Mouse (Mus musculus) CH12.LX (cell line): ENCODE measurements around the gene Hdac11. TPM values are rescaled to one million over a fixed set of nuclear protein-coding genes. Genes with fewer than 3 reads are reported as not detected.

Experiments
- DNase-seq: peaks from one replicate; pipeline ENCODE4 v3.0.0-alpha.2; 2013; ENCODE audit errors: extremely low read depth
- H3K27ac ChIP-seq: 2 replicates; pipeline ENCODE4 v1.5.1; 2012; ENCODE audit warnings: low read depth, mild to moderate bottlenecking, control low read depth, moderate library complexity; ENCODE audit not compliant: insufficient read depth
- H3K27me3 ChIP-seq: replicated peaks from 2 replicates; pipeline ENCODE3; 2012; ENCODE audit warnings: inconsistent platforms
- H3K36me3 ChIP-seq, 2 experiments: replicated peaks in 1 of 2; 2 replicates each; pipeline versions ENCODE3 to v1.6.1; 2012; ENCODE audit warnings: inconsistent platforms in 1 of 2, low read length in 1 of 2, mild to moderate bottlenecking in 1 of 2, mixed read lengths in 1 of 2, moderate library complexity in 1 of 2; ENCODE audit not compliant: control insufficient read depth in 1 of 2, insufficient read depth in 1 of 2
- H3K4me1 ChIP-seq, 2 experiments: 2 replicates each; pipeline ENCODE4 v1.6.1; 2012; ENCODE audit warnings: inconsistent platforms in 1 of 2, moderate library complexity in 1 of 2; ENCODE audit not compliant: insufficient read depth in 2 of 2, control insufficient read depth in 1 of 2
- H3K4me2 ChIP-seq: 2 replicates; pipeline ENCODE4 v1.6.1; 2012; ENCODE audit warnings: low read depth, mild to moderate bottlenecking, control low read depth; ENCODE audit not compliant: poor library complexity, insufficient read depth, severe bottlenecking
- H3K4me3 ChIP-seq, 3 experiments: fragments of 150-350 bp in 1 of 3; sonication (generic) in 1 of 3; replicated peaks in 1 of 3; 2 replicates each; pipeline versions ENCODE3 to v1.5.1; 2011 to 2012; ENCODE audit warnings: low read depth in 2 of 3, low read length in 2 of 3, mild to moderate bottlenecking in 2 of 3, moderate library complexity in 2 of 3, control low read depth in 1 of 3, improper control_type of control experiment in 1 of 3, inconsistent platforms in 1 of 3, mixed read lengths in 1 of 3; ENCODE audit not compliant: poor library complexity in 1 of 3
- H3K79me2 ChIP-seq: replicated peaks from 2 replicates; pipeline ENCODE4 v1.6.1; 2012; ENCODE audit warnings: mild to moderate bottlenecking, moderate library complexity; ENCODE audit not compliant: control insufficient read depth, poor library complexity, insufficient read depth, severe bottlenecking; ENCODE audit errors: extremely low read depth
- H3K9ac ChIP-seq: 2 replicates; pipeline ENCODE4 v1.6.1; 2012; ENCODE audit warnings: low read depth, mild to moderate bottlenecking, control low read depth, moderate library complexity; ENCODE audit not compliant: insufficient read depth
- H3K9me3 ChIP-seq: replicated peaks from 2 replicates; pipeline ENCODE3; 2012; ENCODE audit warnings: low read length, inconsistent platforms, mixed read lengths
- CHD1 ChIP-seq: IDR thresholded peaks from 2 replicates; pipeline ENCODE4 v1.6.1; 2012; ENCODE audit warnings: low read depth, low read length, improper control_type of control experiment, inconsistent platforms
- CTCF ChIP-seq, 2 experiments: IDR thresholded peaks in 1 of 2; conservative IDR thresholded peaks in 1 of 2; 2 replicates each; pipeline ENCODE4 v1.5.1; 2011 to 2012; ENCODE audit warnings: low read depth in 2 of 2, low read length in 2 of 2, improper control_type of control experiment in 1 of 2, inconsistent platforms in 1 of 2, mild to moderate bottlenecking in 1 of 2, moderate library complexity in 1 of 2
- E2F4 ChIP-seq: IDR thresholded peaks from 2 replicates; pipeline ENCODE4 v1.6.1; 2011; ENCODE audit warnings: low read depth, low read length, improper control_type of control experiment; ENCODE audit not compliant: insufficient replicate concordance
- ELF1 ChIP-seq: IDR thresholded peaks from 2 replicates; pipeline ENCODE4 v1.6.1; 2014; ENCODE audit warnings: low read depth, mild to moderate bottlenecking, inconsistent platforms, low read length, improper control_type of control experiment
- ETS1 ChIP-seq: conservative IDR thresholded peaks from 2 replicates; pipeline ENCODE4 v1.6.1; 2012; ENCODE audit warnings: low read depth, mild to moderate bottlenecking, inconsistent platforms, low read length, improper control_type of control experiment, moderate library complexity
- GABPA ChIP-seq: IDR thresholded peaks from 2 replicates; pipeline ENCODE4 v1.6.1; 2012; ENCODE audit warnings: low read depth, low read length, improper control_type of control experiment, inconsistent platforms; ENCODE audit not compliant: insufficient replicate concordance
- HCFC1 ChIP-seq: IDR thresholded peaks from 2 replicates; pipeline ENCODE4 v1.6.1; 2012; ENCODE audit warnings: low read depth, mild to moderate bottlenecking, inconsistent platforms, low read length, improper control_type of control experiment
- IRF4 ChIP-seq: IDR thresholded peaks from 2 replicates; pipeline ENCODE4 v1.6.1; 2014; ENCODE audit warnings: low read depth, mild to moderate bottlenecking, inconsistent platforms, low read length, improper control_type of control experiment
- JUN ChIP-seq: IDR thresholded peaks from 2 replicates; pipeline ENCODE4 v1.6.1; 2011; ENCODE audit warnings: low read depth, mild to moderate bottlenecking, low read length, improper control_type of control experiment, moderate library complexity; ENCODE audit not compliant: insufficient read depth
- JUND ChIP-seq: conservative IDR thresholded peaks from 2 replicates; pipeline ENCODE4 v1.6.1; 2011; ENCODE audit warnings: low read depth, low read length, improper control_type of control experiment
- MEF2A ChIP-seq: IDR thresholded peaks from 2 replicates; pipeline ENCODE4 v1.6.1; 2014; ENCODE audit warnings: low read depth, mild to moderate bottlenecking, inconsistent platforms, low read length, improper control_type of control experiment, borderline replicate concordance
- MXI1 ChIP-seq: IDR thresholded peaks from 2 replicates; pipeline ENCODE4 v1.6.1; 2011; ENCODE audit warnings: mild to moderate bottlenecking, low read depth, low read length, improper control_type of control experiment
- NRF1 ChIP-seq: IDR thresholded peaks from 2 replicates; pipeline ENCODE4 v1.6.1; 2014; ENCODE audit warnings: low read depth, mild to moderate bottlenecking, inconsistent platforms, low read length, improper control_type of control experiment, moderate library complexity
- POLR2A ChIP-seq: IDR thresholded peaks from 2 replicates; pipeline ENCODE4 v1.6.1; 2011; ENCODE audit warnings: low read depth, mild to moderate bottlenecking, improper control_type of control experiment, low read length
- RAD21 ChIP-seq: IDR thresholded peaks from 2 replicates; pipeline ENCODE4 v1.6.1; 2011; ENCODE audit warnings: low read depth, mild to moderate bottlenecking, low read length, improper control_type of control experiment, moderate library complexity
- UBTF ChIP-seq: IDR thresholded peaks from 2 replicates; pipeline ENCODE4 v1.6.1; 2012; ENCODE audit warnings: low read depth, mild to moderate bottlenecking, inconsistent platforms, low read length, improper control_type of control experiment, moderate library complexity
- USF1 ChIP-seq: IDR thresholded peaks from 2 replicates; pipeline ENCODE4 v1.6.1; 2014; ENCODE audit warnings: low read depth, mild to moderate bottlenecking, inconsistent platforms, low read length, improper control_type of control experiment
- ZC3H11A ChIP-seq: IDR thresholded peaks from 2 replicates; pipeline ENCODE4 v1.6.1; 2012; ENCODE audit warnings: low read depth, mild to moderate bottlenecking, inconsistent platforms, low read length, improper control_type of control experiment
- ZMIZ1 ChIP-seq: IDR thresholded peaks from 2 replicates; pipeline ENCODE4 v1.6.1; 2012; ENCODE audit warnings: low read depth, mild to moderate bottlenecking, inconsistent platforms, low read length, improper control_type of control experiment
- dilution Hi-C: fragments of 300-500 bp; cut with MboI; formaldehyde crosslinking; loops from 2 replicates; pipeline ENCODE4 v1.14.3; 2020; ENCODE audit warnings: low sequenced_read_pairs; ENCODE audit not compliant: extremely low pct_unique_long_range_greater_than_20kb, extremely low pct_ligation_motif_present
- in situ Hi-C: fragments of 300-500 bp; cut with MboI; formaldehyde crosslinking; loops from 3 replicates; pipeline ENCODE4 v1.14.3; 2019; ENCODE audit warnings: low sequenced_read_pairs, low pct_ligation_motif_present, low pct_unique_long_range_greater_than_20kb, mixed read lengths
- polyA plus RNA-seq: library from polyadenylated mRNA; unstranded; fragments of >175 nt; gene quantifications from 2 replicates; pipeline ENCODE4 v1.2.1, GENCODE M21; 2012; ENCODE audit warnings: low read depth; ENCODE audit not compliant: insufficient read length
- total RNA-seq, 2 experiments: library from RNA; depleted of rRNA; stranded (reverse); fragments of 300-350 nt in 1 of 2; fragments of >200 nt in 1 of 2; gene quantifications; 2 replicates each; pipeline ENCODE4 v1.2.3; 2012 to 2014

Hdac11 gene
- total and polyA plus RNA-seq, 3 experiments = 0.53 to 2.1 TPM; not detected in 1

DNA sequence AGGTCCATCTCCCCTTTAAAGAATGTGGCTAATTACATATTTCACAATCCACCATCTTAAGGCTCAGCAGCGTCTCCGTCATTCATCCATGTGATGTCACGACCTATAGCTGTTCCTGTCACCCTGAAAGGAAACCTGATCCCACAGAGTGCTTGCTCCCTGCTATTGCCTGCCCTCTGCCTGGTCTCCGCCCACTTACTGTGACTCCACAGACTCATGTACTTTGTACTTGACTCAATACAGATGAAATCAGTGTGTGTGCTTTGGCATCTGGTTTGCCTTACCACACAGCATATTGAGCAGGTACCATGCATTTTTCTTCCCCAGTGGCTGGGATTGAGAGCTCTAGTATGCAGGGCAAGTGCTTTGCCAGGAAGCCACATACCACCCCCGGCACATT lies 5.8 kb downstream of the Hdac11 start:
- H3K4me2 ChIP-seq = no peak overlapping the region
- no peak overlapping the region for H3K27ac ChIP-seq
- in situ Hi-C loops = loop anchor here (25.0 kb wide), 1 partner anchor 250 kb away; the partner anchor contains the start of gene Wnt7a
- peaks cover 58% of the 10 kb centered on the region for H3K27me3 ChIP-seq
- H3K79me2 ChIP-seq = no peaks in the 10 kb centered on the region
- H3K36me3 ChIP-seq = no peaks in the 10 kb centered on the region
- dilution Hi-C loops = no loop called here
- H3K4me3 ChIP-seq = no peak overlapping the region
- no peaks in the 10 kb centered on the region for H3K9me3 ChIP-seq
- H3K9ac ChIP-seq = no peak overlapping the region
- H3K4me1 ChIP-seq = no peaks in the 10 kb centered on the region; a peak in 1 of 4 replicates
- DNase-seq = no peak
- TF ChIP-seq GABPA (no peak), UBTF (no peak), ZMIZ1 (no peak), POLR2A (no peak), JUN (no peak), IRF4 (no peak), HCFC1 (no peak), NRF1 (no peak), CHD1 (no peak), USF1 (no peak), JUND (no peak)
- TF ChIP-seq, all 38 proteins: peak for 0

GRCm38 (mm10) chr6:91163195-91163911 lies 6.9 kb downstream of the Hdac11 start:
- Histone ChIP-seq H3K27me3 (peaks cover 57% of the 10 kb centered on the region), H3K4me2 (no peak overlapping the region)
- TF ChIP-seq E2F4 (no peak), RAD21 (no peak), CTCF (conservative IDR thresholded peaks at IDR 0.05 in 1 of 2, IDR thresholded peaks at IDR 0.05 in 1 of 2; ENCODE audit: low read depth in 2 of 2, low read length in 2 of 2) (no peak), ETS1 (no peak), ELF1 (no peak), ZC3H11A (no peak), ZMIZ1 (no peak), MEF2A (no peak), MXI1 (no peak)

More at GRCm38 (mm10) chr6:91163195-91163911, 6.9 kb downstream of the Hdac11 start:
- Histone ChIP-seq H3K36me3 (no peaks in the 10 kb centered on the region), H3K79me2 (no peaks in the 10 kb centered on the region), H3K4me3 (no peak overlapping the region), H3K27ac (no peak overlapping the region), H3K9me3 (no peaks in the 10 kb centered on the region), H3K4me1 (no peaks in the 10 kb centered on the region), H3K9ac (no peak overlapping the region)
- in situ Hi-C loops (loop anchor here (25.0 kb wide), 1 partner anchor 249 kb away; the partner anchor contains the start of gene Wnt7a), dilution Hi-C loops (no loop called here)
- no peak for DNase-seq
